Mouse (Mus musculus): Measurements from ENCODE around the gene Rassf4. TPM values are rescaled to one million over a fixed set of nuclear protein-coding genes. Genes with fewer than 3 reads are reported as not detected.

Rassf4 gene
- polyA plus RNA-seq, 1 experiment from 2014 or later: 30.3 TPM

GRCm38 (mm10) chr6:116712062-116712461 is 38.3 kb upstream of the Rassf4 start:
- Histone ChIP-seq H3K27ac (no peak overlapping the region), H3K36me3 (replicated peaks; ENCODE audit: control insufficient read depth, insufficient read depth) (no peaks in the 10 kb centered on the region), H3K9me3 (ENCODE audit: control insufficient read depth, low read length) (no peaks in the 10 kb centered on the region), H3K4me1 (replicated peaks; ENCODE audit: control insufficient read depth, insufficient read depth, low read length) (no peaks in the 10 kb centered on the region), H3K4me2 (replicated peaks) (no peak overlapping the region), H3K9ac (no peak overlapping the region), H3K4me3 (replicated peaks; ENCODE audit: low read length) (no peak overlapping the region), H3K27me3 (ENCODE audit: control insufficient read depth, insufficient read depth, low read length) (no peaks in the 10 kb centered on the region)
- ATAC-seq (ENCODE audit: low FRiP score) (no peak), DNase-seq (ENCODE audit: low spot score) (no peak)
- 40% methylated on average over 5 of the region's 5 CpGs for WGBS

GRCm38 (mm10) chr6:116704320-116704719 is 30.6 kb upstream of the Rassf4 start:
- H3K27me3 ChIP-seq (ENCODE audit: control insufficient read depth, insufficient read depth, low read length): no peaks in the 10 kb centered on the region
- H3K4me2 ChIP-seq (replicated peaks): no peak overlapping the region
- no peaks in the 10 kb centered on the region for H3K36me3 ChIP-seq (replicated peaks; ENCODE audit: control insufficient read depth, insufficient read depth)
- H3K4me3 ChIP-seq (replicated peaks; ENCODE audit: low read length): no peak overlapping the region
- DNase-seq (ENCODE audit: low spot score) (no peak), ATAC-seq (ENCODE audit: low FRiP score) (no peak)
- WGBS: 49% methylated on average over 6 of the region's 6 CpGs
- no peaks in the 10 kb centered on the region for H3K9me3 ChIP-seq (ENCODE audit: control insufficient read depth, low read length)
- H3K9ac ChIP-seq: no peak overlapping the region
- H3K27ac ChIP-seq: no peak overlapping the region
- H3K4me1 ChIP-seq (replicated peaks; ENCODE audit: control insufficient read depth, insufficient read depth, low read length): no peaks in the 10 kb centered on the region

GRCm38 (mm10) chr6:116700821-116701220 is 27.1 kb upstream of the Rassf4 start:
- no peaks in the 10 kb centered on the region for H3K9me3 ChIP-seq (ENCODE audit: control insufficient read depth, low read length)
- H3K9ac ChIP-seq: no peak overlapping the region
- H3K4me1 ChIP-seq (replicated peaks; ENCODE audit: control insufficient read depth, insufficient read depth, low read length): no peaks in the 10 kb centered on the region
- DNase-seq (ENCODE audit: low spot score) (no peak), ATAC-seq (ENCODE audit: low FRiP score) (no peak)
- no peak overlapping the region for H3K4me3 ChIP-seq (replicated peaks; ENCODE audit: low read length)
- H3K4me2 ChIP-seq (replicated peaks): no peak overlapping the region
- H3K36me3 ChIP-seq (replicated peaks; ENCODE audit: control insufficient read depth, insufficient read depth): no peaks in the 10 kb centered on the region
- H3K27ac ChIP-seq: no peak overlapping the region
- H3K27me3 ChIP-seq (ENCODE audit: control insufficient read depth, insufficient read depth, low read length): no peaks in the 10 kb centered on the region

GRCm38 (mm10) chr6:116697896-116698425 is 24.2 kb upstream of the Rassf4 start:
- Histone ChIP-seq H3K27ac (no peak overlapping the region), H3K9ac (no peak overlapping the region), H3K36me3 (replicated peaks; ENCODE audit: control insufficient read depth, insufficient read depth) (no peaks in the 10 kb centered on the region), H3K4me3 (replicated peaks; ENCODE audit: low read length) (no peak overlapping the region), H3K4me2 (replicated peaks) (no peak overlapping the region), H3K9me3 (ENCODE audit: control insufficient read depth, low read length) (no peaks in the 10 kb centered on the region), H3K4me1 (replicated peaks; ENCODE audit: control insufficient read depth, insufficient read depth, low read length) (no peaks in the 10 kb centered on the region), H3K27me3 (ENCODE audit: control insufficient read depth, insufficient read depth, low read length) (no peaks in the 10 kb centered on the region)
- no peak for ATAC-seq (ENCODE audit: low FRiP score)
- 93% methylated on average over 4 of the region's 4 CpGs for WGBS
- DNase-seq (ENCODE audit: low spot score): no peak

GRCm38 (mm10) chr6:116697413-116697812 is 23.7 kb upstream of the Rassf4 start:
- ATAC-seq (ENCODE audit: low FRiP score) (no peak), DNase-seq (ENCODE audit: low spot score) (no peak)
- Histone ChIP-seq H3K9me3 (ENCODE audit: control insufficient read depth, low read length) (no peaks in the 10 kb centered on the region), H3K27me3 (ENCODE audit: control insufficient read depth, insufficient read depth, low read length) (no peaks in the 10 kb centered on the region), H3K36me3 (replicated peaks; ENCODE audit: control insufficient read depth, insufficient read depth) (no peaks in the 10 kb centered on the region), H3K4me3 (replicated peaks; ENCODE audit: low read length) (no peak overlapping the region), H3K4me1 (replicated peaks; ENCODE audit: control insufficient read depth, insufficient read depth, low read length) (no peaks in the 10 kb centered on the region), H3K4me2 (replicated peaks) (no peak overlapping the region), H3K9ac (no peak overlapping the region), H3K27ac (no peak overlapping the region)
- 62% methylated on average over 2 of the region's 2 CpGs for WGBS

GRCm38 (mm10) chr6:116694346-116694745 is 20.6 kb upstream of the Rassf4 start:
- no peaks in the 10 kb centered on the region for H3K27me3 ChIP-seq (ENCODE audit: control insufficient read depth, insufficient read depth, low read length)
- H3K27ac ChIP-seq: no peak overlapping the region
- ATAC-seq (ENCODE audit: low FRiP score): no peak
- 73% methylated on average over 3 of the region's 3 CpGs for WGBS
- no peaks in the 10 kb centered on the region for H3K9me3 ChIP-seq (ENCODE audit: control insufficient read depth, low read length)
- H3K9ac ChIP-seq: no peak overlapping the region
- H3K4me1 ChIP-seq (replicated peaks; ENCODE audit: control insufficient read depth, insufficient read depth, low read length): no peaks in the 10 kb centered on the region
- no peaks in the 10 kb centered on the region for H3K36me3 ChIP-seq (replicated peaks; ENCODE audit: control insufficient read depth, insufficient read depth)
- H3K4me3 ChIP-seq (replicated peaks; ENCODE audit: low read length): no peak overlapping the region
- no peak for DNase-seq (ENCODE audit: low spot score)
- H3K4me2 ChIP-seq (replicated peaks): no peak overlapping the region

GRCm38 (mm10) chr6:116693639-116694038 is 19.9 kb upstream of the Rassf4 start:
- Histone ChIP-seq H3K27me3 (ENCODE audit: control insufficient read depth, insufficient read depth, low read length) (no peaks in the 10 kb centered on the region), H3K4me3 (replicated peaks; ENCODE audit: low read length) (no peak overlapping the region), H3K27ac (no peak overlapping the region), H3K4me1 (replicated peaks; ENCODE audit: control insufficient read depth, insufficient read depth, low read length) (no peaks in the 10 kb centered on the region), H3K36me3 (replicated peaks; ENCODE audit: control insufficient read depth, insufficient read depth) (no peaks in the 10 kb centered on the region), H3K4me2 (replicated peaks) (no peak overlapping the region), H3K9me3 (ENCODE audit: control insufficient read depth, low read length) (no peaks in the 10 kb centered on the region), H3K9ac (no peak overlapping the region)
- DNase-seq (ENCODE audit: low spot score) (no peak), ATAC-seq (ENCODE audit: low FRiP score) (no peak)
- 89% methylated on average over 4 of the region's 4 CpGs for WGBS

GRCm38 (mm10) chr6:116682317-116682716 is 8.6 kb upstream of the Rassf4 start:
- no peaks in the 10 kb centered on the region for H3K36me3 ChIP-seq (replicated peaks; ENCODE audit: control insufficient read depth, insufficient read depth)
- H3K9ac ChIP-seq: no peak overlapping the region
- WGBS: 54% methylated on average over 6 of the region's 6 CpGs
- H3K27me3 ChIP-seq (ENCODE audit: control insufficient read depth, insufficient read depth, low read length): no peaks in the 10 kb centered on the region
- DNase-seq (ENCODE audit: low spot score) (no peak), ATAC-seq (ENCODE audit: low FRiP score) (no peak)
- no peak overlapping the region for H3K27ac ChIP-seq
- H3K4me2 ChIP-seq (replicated peaks): no peak overlapping the region
- H3K4me1 ChIP-seq (replicated peaks; ENCODE audit: control insufficient read depth, insufficient read depth, low read length): no peaks in the 10 kb centered on the region
- no peak overlapping the region for H3K4me3 ChIP-seq (replicated peaks; ENCODE audit: low read length)
- H3K9me3 ChIP-seq (ENCODE audit: control insufficient read depth, low read length): no peaks in the 10 kb centered on the region

- DNase-seq (ENCODE audit: low spot score): no peak
- Histone ChIP-seq H3K27me3 (ENCODE audit: control insufficient read depth, insufficient read depth, low read length) (no peaks in the 10 kb centered on the region), H3K27ac (no peak overlapping the region), H3K4me1 (replicated peaks; ENCODE audit: control insufficient read depth, insufficient read depth, low read length) (no peaks in the 10 kb centered on the region), H3K9me3 (ENCODE audit: control insufficient read depth, low read length) (no peaks in the 10 kb centered on the region), H3K9ac (no peak overlapping the region), H3K4me2 (replicated peaks) (no peak overlapping the region), H3K4me3 (replicated peaks; ENCODE audit: low read length) (no peak overlapping the region), H3K36me3 (replicated peaks; ENCODE audit: control insufficient read depth, insufficient read depth) (no peaks in the 10 kb centered on the region)
- no peak for ATAC-seq (ENCODE audit: low FRiP score)
- 81% methylated on average over 5 of the region's 5 CpGs for WGBS
These were observed 6.0 kb upstream of the Rassf4 start for GRCm38 (mm10) chr6:116679563-116680288.

- H3K4me1 ChIP-seq (replicated peaks; ENCODE audit: control insufficient read depth, insufficient read depth, low read length): peaks cover 12% of the 10 kb centered on the region
- 58% methylated on average over 6 of the region's 6 CpGs for WGBS
- ATAC-seq (ENCODE audit: low FRiP score) (no peak), DNase-seq (ENCODE audit: low spot score) (no peak)
- H3K4me2 ChIP-seq (replicated peaks): no peak overlapping the region
- H3K4me3 ChIP-seq (replicated peaks; ENCODE audit: low read length): no peak overlapping the region
- no peak overlapping the region for H3K9ac ChIP-seq
- no peaks in the 10 kb centered on the region for H3K9me3 ChIP-seq (ENCODE audit: control insufficient read depth, low read length)
- no peak overlapping the region for H3K27ac ChIP-seq
- H3K27me3 ChIP-seq (ENCODE audit: control insufficient read depth, insufficient read depth, low read length): no peaks in the 10 kb centered on the region
- no peaks in the 10 kb centered on the region for H3K36me3 ChIP-seq (replicated peaks; ENCODE audit: control insufficient read depth, insufficient read depth)
These were observed 3.6 kb upstream of the Rassf4 start for GRCm38 (mm10) chr6:116677321-116677720.

All from hindbrain, embryonic 14.5 days (tissue).